Mouse (Mus musculus): Measurements from ENCODE around the gene Pfn3. TPM values are rescaled to one million over a fixed set of nuclear protein-coding genes. Genes with fewer than 3 reads are reported as not detected.

Pfn3 gene
- polyA plus RNA-seq, 2 experiments, result not detected

DNA sequence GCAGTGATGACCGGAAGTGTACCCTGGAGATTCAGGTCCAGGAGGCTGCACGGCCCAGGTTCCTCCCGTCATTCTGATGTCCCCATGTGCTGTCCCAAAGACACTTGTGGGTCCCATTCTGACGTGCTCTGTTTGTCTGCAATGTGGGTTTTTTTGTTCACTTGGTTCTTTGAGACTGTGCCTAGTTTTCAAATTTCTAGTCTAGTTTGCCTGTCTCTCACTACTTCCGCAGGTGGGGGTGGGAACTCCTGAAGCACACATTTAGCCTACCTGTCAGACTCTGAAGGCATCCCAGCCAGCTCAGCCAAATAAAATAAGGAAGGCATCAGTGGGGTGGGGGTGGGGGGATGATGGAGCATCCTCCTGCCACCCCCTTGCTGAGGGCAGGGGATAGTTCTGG lies 33.1 kb upstream of the Pfn3 start:
- TF ChIP-seq CTCF (IDR thresholded peaks at IDR 0.05; ENCODE audit: low read depth), result no peak
- no peak for TF ChIP-seq EP300 (IDR thresholded peaks at IDR 0.05; ENCODE audit: low read depth)
- ATAC-seq (ENCODE audit: insufficient read depth), result no peak
- Histone ChIP-seq H3K4me3 (ENCODE audit: insufficient read depth in 1 of 2, low read depth in 2 of 2, low read length in 2 of 2) (no peak overlapping the region), H3K4me1 (replicated peaks; ENCODE audit: control insufficient read depth in 2 of 2, insufficient read depth in 2 of 2, low read length in 1 of 2) (peaks cover 25 to 43% of the 10 kb centered on the region in 2 experiments), H3K9ac (replicated peaks) (no peak overlapping the region), H3K27ac (no peak overlapping the region), H3K36me3 (replicated peaks; ENCODE audit: control insufficient read depth, insufficient read depth, low read depth) (peaks cover 34% of the 10 kb centered on the region), H3K4me2 (ENCODE audit: low read depth) (no peak overlapping the region; the same call in 1 of the 2 replicates), H3K9me3 (ENCODE audit: control insufficient read depth, low read length) (no peaks in the 10 kb centered on the region), H3K27me3 (ENCODE audit: control insufficient read depth, insufficient read depth, low read length) (no peaks in the 10 kb centered on the region)
- DNase-seq (ENCODE audit: low read depth in 3 of 3, low spot score in 3 of 3), result no peak
- WGBS (ENCODE audit: insufficient replicate concordance), result 86% methylated on average over 5 of the region's 5 CpGs

GRCm38 (mm10) chr13:55447543-55447943 lies 32.5 kb upstream of the Pfn3 start:
- Histone ChIP-seq H3K9ac (replicated peaks) (peak overlapping the region; percentile 96), H3K4me2 (ENCODE audit: low read depth) (peak overlapping the region; percentile 85), H3K27ac (peak overlapping the region; percentile 90), H3K4me3 (ENCODE audit: insufficient read depth in 1 of 2, low read depth in 2 of 2, low read length in 2 of 2) (peak overlapping the region; percentile 22 to 79), H3K4me1 (replicated peaks; ENCODE audit: control insufficient read depth in 2 of 2, insufficient read depth in 2 of 2, low read length in 1 of 2) (peaks cover 25 to 43% of the 10 kb centered on the region in 2 experiments), H3K27me3 (ENCODE audit: control insufficient read depth, insufficient read depth, low read length) (no peaks in the 10 kb centered on the region), H3K9me3 (ENCODE audit: control insufficient read depth, low read length) (no peaks in the 10 kb centered on the region), H3K36me3 (replicated peaks; ENCODE audit: control insufficient read depth, insufficient read depth, low read depth) (peaks cover 29% of the 10 kb centered on the region)
- no peak for TF ChIP-seq CTCF (IDR thresholded peaks at IDR 0.05; ENCODE audit: low read depth)
- no peak for TF ChIP-seq EP300 (IDR thresholded peaks at IDR 0.05; ENCODE audit: low read depth)
- DNase-seq (ENCODE audit: low read depth in 3 of 3, low spot score in 3 of 3) (no peak), ATAC-seq (ENCODE audit: insufficient read depth) (no peak)
- 0% methylated on average over 3 of the region's 3 CpGs for WGBS (ENCODE audit: insufficient replicate concordance)

DNA sequence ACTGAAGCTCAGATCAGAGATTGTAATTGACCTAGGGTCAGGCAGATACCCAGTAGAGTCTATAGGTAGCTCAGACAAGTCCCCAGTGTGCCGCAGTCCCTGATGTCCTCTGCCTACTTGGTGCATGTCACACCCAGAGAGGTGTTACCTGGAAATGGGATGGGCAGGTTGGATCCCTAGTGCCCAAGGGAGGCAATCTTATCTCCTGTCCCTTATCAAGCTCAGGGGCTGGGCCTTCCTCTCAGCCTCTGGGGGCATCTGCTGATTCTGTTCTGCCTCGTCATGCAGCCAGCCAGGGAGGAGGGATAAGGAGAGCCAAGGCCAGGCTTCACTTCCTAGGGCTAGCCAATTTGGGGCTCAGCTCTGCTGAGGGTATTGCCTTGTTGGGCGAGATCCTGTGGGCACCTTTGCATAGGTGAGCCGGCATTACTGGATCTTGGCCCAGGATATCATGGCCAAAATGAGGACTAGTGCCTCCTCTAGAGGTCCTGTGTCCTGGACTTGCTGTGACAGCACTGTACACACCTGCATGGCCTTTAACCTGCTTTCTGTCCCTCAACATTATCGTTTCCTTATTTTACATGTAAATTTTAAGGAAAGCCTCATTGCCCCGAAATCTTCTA lies 31.6 kb upstream of the Pfn3 start:
- Histone ChIP-seq H3K4me2 (ENCODE audit: low read depth) (peak overlapping the region; percentile 85), H3K9ac (replicated peaks) (peak overlapping the region; percentile 96), H3K9me3 (ENCODE audit: control insufficient read depth, low read length) (no peaks in the 10 kb centered on the region), H3K4me1 (replicated peaks; ENCODE audit: control insufficient read depth in 2 of 2, insufficient read depth in 2 of 2, low read length in 1 of 2) (peaks cover 25 to 43% of the 10 kb centered on the region in 2 experiments), H3K4me3 (ENCODE audit: insufficient read depth in 1 of 2, low read depth in 2 of 2, low read length in 2 of 2) (peak overlapping the region; percentile 79 to 86), H3K27ac (peak overlapping the region; percentile 90), H3K36me3 (replicated peaks; ENCODE audit: control insufficient read depth, insufficient read depth, low read depth) (peaks cover 20% of the 10 kb centered on the region), H3K27me3 (ENCODE audit: control insufficient read depth, insufficient read depth, low read length) (no peaks in the 10 kb centered on the region)
- TF ChIP-seq CTCF (IDR thresholded peaks at IDR 0.05; ENCODE audit: low read depth) (no peak; the same call in 1 of the 2 replicates), EP300 (IDR thresholded peaks at IDR 0.05; ENCODE audit: low read depth) (peak; percentile 53; the same call in 1 of the 2 replicates)
- ATAC-seq (ENCODE audit: insufficient read depth), result peak; percentile 50
- DNase-seq (ENCODE audit: low read depth in 3 of 3, low spot score in 3 of 3), result peak; percentile 76 to 85 (median 77)
- WGBS (ENCODE audit: insufficient replicate concordance), result 40% methylated on average over 6 of the region's 6 CpGs

- Histone ChIP-seq H3K9ac (replicated peaks) (peak overlapping the region; percentile 96), H3K4me2 (ENCODE audit: low read depth) (peak overlapping the region; percentile 85), H3K27me3 (ENCODE audit: control insufficient read depth, insufficient read depth, low read length) (no peaks in the 10 kb centered on the region), H3K36me3 (replicated peaks; ENCODE audit: control insufficient read depth, insufficient read depth, low read depth) (peaks cover 10% of the 10 kb centered on the region), H3K4me1 (replicated peaks; ENCODE audit: control insufficient read depth in 2 of 2, insufficient read depth in 2 of 2, low read length in 1 of 2) (peaks cover 25 to 43% of the 10 kb centered on the region in 2 experiments), H3K4me3 (ENCODE audit: insufficient read depth in 1 of 2, low read depth in 2 of 2, low read length in 2 of 2) (peak overlapping the region; percentile 79 to 86), H3K9me3 (ENCODE audit: control insufficient read depth, low read length) (no peaks in the 10 kb centered on the region), H3K27ac (peak overlapping the region; percentile 90)
- ATAC-seq (ENCODE audit: insufficient read depth) (no peak), DNase-seq (ENCODE audit: low read depth in 3 of 3, low spot score in 3 of 3) (peak in 1 of 3 experiments; percentile 41)
- under 1% methylated on average over 46 of the region's 66 CpGs for WGBS (ENCODE audit: insufficient replicate concordance)
- TF ChIP-seq CTCF (IDR thresholded peaks at IDR 0.05; ENCODE audit: low read depth) (no peak; the same call in 1 of the 2 replicates), EP300 (IDR thresholded peaks at IDR 0.05; ENCODE audit: low read depth) (no peak)
These were observed 30.5 kb upstream of the Pfn3 start for GRCm38 (mm10) chr13:55445361-55446091.

GRCm38 (mm10) chr13:55444937-55445315 lies 29.9 kb upstream of the Pfn3 start, which contains the start of gene Grk6:
TSS of gene Grk6 (plus strand) at chr13:55445072.
- peak within 1 kb of the TSS; percentile 96 for H3K9ac ChIP-seq (replicated peaks)
- DNase-seq (ENCODE audit: low read depth in 3 of 3, low spot score in 3 of 3) (peak; percentile 97 to 99 (median 98)), ATAC-seq (ENCODE audit: insufficient read depth) (peak; percentile 89)
- no peaks in the 10 kb centered on the region for H3K9me3 ChIP-seq (ENCODE audit: control insufficient read depth, low read length)
- H3K4me3 ChIP-seq (ENCODE audit: insufficient read depth in 1 of 2, low read depth in 2 of 2, low read length in 2 of 2), result peak within 1 kb of the TSS; percentile 79 to 86
- TF ChIP-seq CTCF (IDR thresholded peaks at IDR 0.05; ENCODE audit: low read depth) (no peak), EP300 (IDR thresholded peaks at IDR 0.05; ENCODE audit: low read depth) (no peak)
- peak within 1 kb of the TSS; percentile 90 for H3K27ac ChIP-seq
- under 1% methylated on average over 35 of the region's 35 CpGs for WGBS (ENCODE audit: insufficient replicate concordance)
- peaks cover 4% of the 10 kb centered on the region for H3K36me3 ChIP-seq (replicated peaks; ENCODE audit: control insufficient read depth, insufficient read depth, low read depth)
- no peaks in the 10 kb centered on the region for H3K27me3 ChIP-seq (ENCODE audit: control insufficient read depth, insufficient read depth, low read length)
- peaks cover 25 to 43% of the 10 kb centered on the region in 2 experiments for H3K4me1 ChIP-seq (replicated peaks; ENCODE audit: control insufficient read depth in 2 of 2, insufficient read depth in 2 of 2, low read length in 1 of 2)
- peak within 1 kb of the TSS; percentile 85 for H3K4me2 ChIP-seq (ENCODE audit: low read depth)

Data from liver, embryonic 14.5 days (tissue).